Mouse (Mus musculus) small intestine, adult 2 months (tissue): ENCODE measurements at regions not wholly inside any gene's neighbourhood (a gene's known extent, or its start where the extent isn't known, plus 50 kb on each side); places are given as distances from the start of the nearest gene placed in this dataset.

Experiments used
- H3K27ac ChIP-seq: fragments of 200-500 bp; 2 replicates; pipeline ENCODE4 v1.5.1; 2012; ENCODE audit warnings: low read depth, low read length, control low read depth, inconsistent platforms; ENCODE audit not compliant: insufficient read depth
- H3K27me3 ChIP-seq: fragments of 200-500 bp; 2 replicates; pipeline ENCODE4 v1.6.1; 2012; ENCODE audit warnings: mild to moderate bottlenecking, moderate library complexity, low read length, inconsistent platforms; ENCODE audit not compliant: control insufficient read depth, insufficient read depth
- H3K36me3 ChIP-seq: fragments of 200-500 bp; 2 replicates; pipeline ENCODE4 v1.6.1; 2012; ENCODE audit warnings: mild to moderate bottlenecking, low read length, control low read depth, inconsistent platforms; ENCODE audit not compliant: control insufficient read depth, insufficient read depth
- H3K4me1 ChIP-seq: fragments of 200-500 bp; 2 replicates; pipeline ENCODE4 v1.6.1; 2012; ENCODE audit warnings: low read length, inconsistent platforms, mixed read lengths; ENCODE audit not compliant: control insufficient read depth, insufficient read depth, insufficient read length
- H3K4me3 ChIP-seq: fragments of 200-500 bp; 2 replicates; pipeline ENCODE4 v1.5.1; 2012; ENCODE audit warnings: low read depth, mild to moderate bottlenecking, control low read depth, inconsistent platforms, low read length, moderate library complexity
- CTCF ChIP-seq: fragments of 200-500 bp; IDR thresholded peaks from 2 replicates; pipeline ENCODE4 v1.5.1; 2012; ENCODE audit warnings: low read depth, mild to moderate bottlenecking, control low read depth, inconsistent platforms, low read length, moderate library complexity, mixed read lengths; ENCODE audit not compliant: insufficient replicate concordance, insufficient read length; ENCODE audit errors: extremely low read depth
- POLR2A ChIP-seq: fragments of 200-500 bp; IDR thresholded peaks from 2 replicates; pipeline ENCODE4 v1.6.1; 2012; ENCODE audit warnings: low read depth, mild to moderate bottlenecking, control low read depth, inconsistent platforms, low read length, moderate library complexity
- WGBS: fragments of 180-500 bp; shearing (Covaris S2); methylation state at CpG from one replicate; pipeline ENCODE4 v1.1.7; 2018; 5-methylcytosine and 5-hydroxymethylcytosine counted together

DNA sequence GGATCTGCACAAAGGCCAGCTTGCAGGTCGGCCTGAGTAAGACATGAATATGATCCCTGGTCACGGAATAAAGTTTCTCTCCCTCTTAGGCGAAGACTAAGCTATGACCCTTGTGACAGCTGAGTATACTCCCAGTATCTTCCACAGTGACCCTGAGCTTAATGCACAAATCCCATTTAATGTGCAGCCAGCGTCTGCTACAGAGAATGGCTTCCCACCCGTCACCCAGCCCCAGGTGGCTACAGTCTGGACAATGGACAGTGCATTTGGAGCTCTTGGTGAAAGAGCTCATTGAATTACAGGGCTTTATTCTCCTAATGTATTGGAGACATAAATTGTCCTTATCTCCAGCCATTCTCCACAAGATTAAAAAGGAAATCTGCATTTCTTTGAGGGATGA, 454.3 kb upstream of the Fam19a5 start:
- Histone ChIP-seq H3K4me3 (no peak overlapping the region), H3K4me1 (no peaks in the 10 kb centered on the region)
- 84% methylated on average over 5 of the region's 5 CpGs for WGBS

DNA sequence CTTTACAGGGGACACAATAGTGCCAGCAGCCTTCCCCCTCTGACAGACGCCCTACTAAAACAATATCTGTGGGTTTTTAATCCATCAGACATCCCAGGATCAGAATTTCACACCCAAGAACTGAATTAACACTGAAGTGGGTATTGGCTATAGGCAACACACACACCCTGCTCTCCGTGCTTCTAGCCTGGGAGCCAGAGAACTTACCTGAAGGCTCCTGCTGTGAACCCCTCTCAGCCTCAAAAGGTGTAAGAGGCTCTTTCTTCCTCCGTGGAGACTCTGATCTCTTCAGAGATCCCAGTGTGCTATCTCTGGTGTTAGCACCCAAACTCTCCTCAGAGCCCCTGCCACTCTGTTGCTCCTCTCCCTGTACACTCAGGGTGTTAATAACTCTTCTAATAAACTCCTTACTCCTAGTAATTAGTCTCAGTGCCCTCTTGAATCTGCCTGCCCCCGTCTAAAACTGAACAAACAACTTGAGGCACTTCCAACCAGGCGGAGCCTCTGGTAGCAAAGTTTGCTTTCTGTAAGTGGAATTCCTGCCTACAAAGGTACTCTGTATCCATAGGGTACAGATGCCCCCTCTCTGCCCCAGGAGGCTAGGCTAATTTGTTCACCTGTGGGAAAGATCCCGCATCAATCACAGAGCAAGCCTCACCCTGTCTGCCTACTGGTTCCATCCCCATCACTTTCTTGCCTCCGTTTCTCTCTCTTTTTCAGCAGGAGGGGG, 452.9 kb upstream of the Fam19a5 start:
- no peak overlapping the region for H3K27ac ChIP-seq
- no peaks in the 10 kb centered on the region for H3K36me3 ChIP-seq
- TF ChIP-seq CTCF, result no peak
- no peak for TF ChIP-seq POLR2A
- H3K27me3 ChIP-seq, result no peaks in the 10 kb centered on the region
- H3K4me3 ChIP-seq, result no peak overlapping the region
- no peaks in the 10 kb centered on the region for H3K4me1 ChIP-seq
- 36% methylated on average over 7 of the region's 7 CpGs for WGBS

More for the DNA sequence above, 454.3 kb upstream of the Fam19a5 start:
- TF ChIP-seq POLR2A, result no peak
- TF ChIP-seq CTCF, result no peak
- H3K36me3 ChIP-seq, result no peaks in the 10 kb centered on the region
- no peaks in the 10 kb centered on the region for H3K27me3 ChIP-seq
- H3K27ac ChIP-seq, result no peak overlapping the region

DNA sequence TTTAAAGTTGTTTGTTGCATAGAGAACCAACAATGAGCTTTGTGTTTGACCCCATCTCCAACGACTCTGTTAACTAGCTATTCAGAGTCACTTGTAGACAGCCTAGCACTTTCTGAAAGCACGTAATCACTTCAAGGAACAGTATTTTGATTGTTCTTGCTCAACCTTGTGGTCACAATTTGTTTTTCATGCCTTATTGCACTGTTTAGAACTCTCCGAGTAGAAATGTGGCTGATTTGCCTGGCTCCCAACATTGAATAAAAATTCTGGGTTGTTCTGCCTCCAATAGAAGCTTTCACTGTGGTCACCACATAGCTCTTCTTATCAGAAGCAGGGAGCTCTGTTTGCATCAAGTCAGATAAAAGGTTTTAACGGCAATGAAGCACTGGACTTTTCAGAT, 446.9 kb upstream of the Fam19a5 start:
- no peaks in the 10 kb centered on the region for H3K4me1 ChIP-seq
- no peak overlapping the region for H3K27ac ChIP-seq
- H3K4me3 ChIP-seq, result no peak overlapping the region
- H3K36me3 ChIP-seq, result no peaks in the 10 kb centered on the region
- no peaks in the 10 kb centered on the region for H3K27me3 ChIP-seq
- TF ChIP-seq POLR2A (no peak), CTCF (no peak)
- 72% methylated on average over 4 of the region's 4 CpGs for WGBS

DNA sequence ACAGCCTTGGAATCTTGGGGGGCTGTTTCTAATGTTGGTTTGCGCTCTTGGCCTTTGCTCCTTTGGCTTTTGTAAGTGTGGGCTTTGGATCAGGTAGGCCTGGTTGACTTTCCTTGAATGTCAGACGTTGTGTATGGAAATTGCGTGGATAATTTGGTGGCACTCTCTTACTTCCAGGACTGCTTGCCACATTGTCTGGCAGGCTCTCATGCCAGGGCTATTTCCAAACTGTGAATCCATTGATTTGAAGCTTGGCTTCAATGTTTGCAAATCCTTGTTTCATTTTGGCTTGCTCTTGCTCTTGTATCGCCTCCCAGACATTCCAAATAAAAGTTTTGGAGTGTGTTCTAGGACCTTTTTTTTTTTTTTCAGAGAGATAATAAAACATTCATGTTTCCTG, 443.0 kb upstream of the Fam19a5 start:
- no peak for TF ChIP-seq CTCF
- TF ChIP-seq POLR2A, result no peak
- WGBS, result 72% methylated on average over 4 of the region's 4 CpGs
- H3K4me3 ChIP-seq, result no peak overlapping the region
- no peaks in the 10 kb centered on the region for H3K4me1 ChIP-seq
- no peaks in the 10 kb centered on the region for H3K36me3 ChIP-seq
- no peak overlapping the region for H3K27ac ChIP-seq
- H3K27me3 ChIP-seq, result no peaks in the 10 kb centered on the region

DNA sequence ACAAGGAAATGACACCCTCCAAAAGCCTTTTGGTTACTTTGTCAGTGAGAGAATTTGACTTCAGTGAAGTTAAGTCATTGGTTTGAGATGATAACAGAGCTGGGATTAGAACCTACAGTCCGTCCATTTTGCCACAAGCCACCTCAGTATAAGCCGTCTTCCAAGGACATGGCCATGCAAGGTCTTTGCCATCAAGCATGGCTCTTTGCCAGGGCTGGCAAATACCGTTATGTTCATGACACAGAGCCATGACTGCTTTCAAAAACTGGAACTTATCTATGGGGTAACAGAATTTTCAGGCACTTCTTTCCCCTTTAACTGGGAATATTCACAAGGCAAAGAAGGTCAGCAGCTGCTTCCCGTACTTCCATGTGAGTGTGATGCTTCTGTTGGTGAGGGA, 441.9 kb upstream of the Fam19a5 start:
- 78% methylated on average over 4 of the region's 4 CpGs for WGBS

DNA sequence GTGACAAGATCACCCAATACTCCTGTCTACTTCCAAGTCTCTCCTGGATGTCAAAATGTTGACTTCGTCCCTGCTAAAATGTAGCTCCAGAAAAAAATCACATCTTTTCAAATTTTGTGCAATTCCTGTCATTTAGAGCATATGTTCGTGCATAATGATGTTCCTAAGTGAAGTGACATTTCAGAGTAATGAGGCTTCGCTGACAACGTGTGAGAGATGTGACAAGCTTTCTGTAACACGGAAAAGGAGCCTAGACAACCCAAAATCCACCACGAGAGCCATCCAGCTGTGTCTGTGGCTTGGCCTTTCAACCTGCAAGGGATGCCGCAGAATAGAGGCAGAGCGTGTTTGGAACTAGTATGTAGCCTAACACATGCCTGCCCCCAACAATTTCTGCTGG, 438.1 kb upstream of the Fam19a5 start:
- H3K27ac ChIP-seq, result no peak overlapping the region
- no peaks in the 10 kb centered on the region for H3K4me1 ChIP-seq
- 83% methylated on average over 8 of the region's 8 CpGs for WGBS
- H3K4me3 ChIP-seq, result no peak overlapping the region
- TF ChIP-seq POLR2A (no peak), CTCF (no peak)
- no peaks in the 10 kb centered on the region for H3K36me3 ChIP-seq
- no peaks in the 10 kb centered on the region for H3K27me3 ChIP-seq

More for the DNA sequence above, 441.9 kb upstream of the Fam19a5 start:
- H3K27ac ChIP-seq, result no peak overlapping the region
- no peak overlapping the region for H3K4me3 ChIP-seq
- TF ChIP-seq CTCF (no peak), POLR2A (no peak)
- H3K4me1 ChIP-seq, result no peaks in the 10 kb centered on the region
- H3K27me3 ChIP-seq, result no peaks in the 10 kb centered on the region
- H3K36me3 ChIP-seq, result no peaks in the 10 kb centered on the region

DNA sequence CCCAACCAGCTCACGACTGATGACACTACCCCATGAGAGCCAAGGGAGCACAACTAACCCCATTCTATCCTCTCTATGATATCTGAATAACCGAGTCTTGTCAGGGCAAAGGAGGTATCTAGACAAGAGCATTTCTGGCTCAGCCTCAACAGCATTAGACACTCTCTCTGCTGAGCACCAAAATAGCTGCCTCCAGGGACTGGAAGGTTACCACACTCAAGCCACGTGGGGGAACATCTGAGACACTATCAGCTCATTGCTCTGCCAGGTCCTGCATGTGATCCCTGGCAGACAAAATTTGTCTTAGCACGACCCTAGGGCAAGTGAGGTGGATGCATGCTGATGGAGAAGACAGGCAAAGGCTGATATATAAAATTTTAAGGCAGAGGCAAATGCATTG, 436.4 kb upstream of the Fam19a5 start:
- WGBS, result 53% methylated on average over 4 of the region's 4 CpGs

More for the DNA sequence above, 436.4 kb upstream of the Fam19a5 start:
- Histone ChIP-seq H3K4me3 (no peak overlapping the region), H3K4me1 (no peaks in the 10 kb centered on the region), H3K27ac (no peak overlapping the region), H3K27me3 (no peaks in the 10 kb centered on the region), H3K36me3 (no peaks in the 10 kb centered on the region)
- no peak for TF ChIP-seq POLR2A
- TF ChIP-seq CTCF, result no peak
